Comparison of ENCODE assay signal across 20 mouse cellular contexts in genomic region chr12:110697457-110697856, GRCm38 (mm10). TPM values are rescaled to one million over a fixed set of nuclear protein-coding genes. Genes with fewer than 3 reads are reported as not detected.
DNase-seq lines count a peak whose midpoint lies in the region; ATAC-seq and TF ChIP-seq lines count a peak whose summit lies in the region.
"Had no signal": no experiment of that assay in that cellular context is flagged by ENCODE, and none has a peak within 500 bp of the region (broad histone marks: within the 10 kb centered on the region; RNA-seq: fewer than 3 reads in every experiment).

No protein-coding gene starts in this region.

- ATAC-seq in forebrain, embryonic 12.5 days (ENCODE audit: low FRiP score) = no peak
- no peak for ATAC-seq in forebrain, embryonic 13.5 days
- ATAC-seq in liver, embryonic 11.5 days (replicated peaks; ENCODE audit: low FRiP score) = no peak
- ATAC-seq in liver, postnatal 0 days = no peak
- ATAC-seq: intestine, postnatal 0 days had no signal

- in situ Hi-C loops in ES-E14 (cut with MboI; ENCODE audit: low sequenced_read_pairs in 2 of 2, unreplicated experiment in 2 of 2) = loop anchor here in 1 of 2 experiments (25.0 kb wide), 1 partner anchor 840 kb away; the partner anchor contains the start of gene Eif5

- 74% methylated on average over 5 of the region's 5 CpGs for WGBS in forebrain, embryonic 12.5 days
- 71% methylated on average over 5 of the region's 5 CpGs for WGBS in forebrain, embryonic 13.5 days
- 41% methylated on average over 5 of the region's 5 CpGs for WGBS in liver, embryonic 11.5 days
- 47% methylated on average over 5 of the region's 5 CpGs for WGBS in liver, postnatal 0 days (ENCODE audit: insufficient replicate concordance)

- DNase-seq in liver, embryonic 11.5 days (ENCODE audit: low spot score) = no peak
- DNase-seq in liver (no peak), ES-E14 (ENCODE audit: low read depth, low spot score) (no peak)
- DNase-seq in liver, postnatal 0 days = no peak
- no peak for DNase-seq in embryo, embryonic 10 days (ENCODE audit: low spot score)
- DNase-seq in gastrocnemius, adult 8-10 months (ENCODE audit: low spot score in 2 of 2) = no peak
- DNase-seq: adrenal gland, adult 2 months; gastrocnemius, postnatal 25 days; thymus, adult 18-20 months had no signal

- TF ChIP-seq EP300 in liver, postnatal 0 days (IDR thresholded peaks at IDR 0.05; ENCODE audit: low read depth) = no peak

- H3K9me3 ChIP-seq in forebrain, embryonic 12.5 days = no peaks in the 10 kb centered on the region
- H3K9me3 ChIP-seq in forebrain, embryonic 13.5 days (replicated peaks) = no peaks in the 10 kb centered on the region
- no peaks in the 10 kb centered on the region for H3K9me3 ChIP-seq in liver, embryonic 11.5 days (ENCODE audit: control insufficient read depth, low read length)
- no peaks in the 10 kb centered on the region for H3K9me3 ChIP-seq in ES-E14 (ENCODE audit: control insufficient read depth, insufficient read depth, low read depth, low read length)
- H3K9me3 ChIP-seq in liver, postnatal 0 days (ENCODE audit: low read length) = no peaks in the 10 kb centered on the region
- H3K9me3 ChIP-seq: midbrain, embryonic 10.5 days; neural tube, embryonic 12.5 days had no signal

- TF ChIP-seq CTCF in liver, postnatal 0 days (IDR thresholded peaks at IDR 0.05; ENCODE audit: low read depth) = no peak

- H3K4me1 ChIP-seq in forebrain, embryonic 12.5 days = peaks cover 19% of the 10 kb centered on the region
- peaks cover 20% of the 10 kb centered on the region for H3K4me1 ChIP-seq in forebrain, embryonic 13.5 days
- H3K4me1 ChIP-seq in liver, embryonic 11.5 days (replicated peaks; ENCODE audit: control insufficient read depth, insufficient read depth, low read length) = peaks cover 54% of the 10 kb centered on the region
- peaks cover 5 to 12% of the 10 kb centered on the region in 2 experiments; a peak in 3 of 4 replicates for H3K4me1 ChIP-seq in ES-E14 (ENCODE audit: control insufficient read depth in 2 of 2, insufficient read depth in 2 of 2, low read length in 2 of 2, poor library complexity in 1 of 2)
- peaks cover 33% of the 10 kb centered on the region for H3K4me1 ChIP-seq in liver, postnatal 0 days (ENCODE audit: insufficient read depth)

- H3K4me3 ChIP-seq in forebrain, embryonic 12.5 days (replicated peaks) = no peak overlapping the region
- no peak overlapping the region; the same call in 1 of the 2 replicates for H3K4me3 ChIP-seq in forebrain, embryonic 13.5 days
- H3K4me3 ChIP-seq in liver, embryonic 11.5 days (ENCODE audit: low read depth, low read length) = no peak overlapping the region
- H3K4me3 ChIP-seq in ES-E14 (ENCODE audit: insufficient read depth in 1 of 2, low read depth in 1 of 2, low read length in 2 of 2, poor library complexity in 1 of 2, severe bottlenecking in 1 of 2) = peak overlapping the region; percentile 72 to 80; a peak in 3 of 4 replicates
- no peak overlapping the region for H3K4me3 ChIP-seq in liver, postnatal 0 days (ENCODE audit: low read depth, low read length)

- H3K4me2 ChIP-seq in forebrain, embryonic 12.5 days = 0 out of 2 replicates have a peak overlapping the region, but pooled peaks have one; percentile 67
- H3K4me2 ChIP-seq in forebrain, embryonic 13.5 days = no peak overlapping the region
- peak overlapping the region; percentile 73 for H3K4me2 ChIP-seq in liver, embryonic 11.5 days
- peak overlapping the region; percentile 99 for H3K4me2 ChIP-seq in liver, postnatal 0 days (ENCODE audit: low read depth, low read length)

- H3K36me3 ChIP-seq in forebrain, embryonic 12.5 days (replicated peaks) = peaks cover 19% of the 10 kb centered on the region
- H3K36me3 ChIP-seq in forebrain, embryonic 13.5 days (ENCODE audit: poor library complexity, severe bottlenecking) = peaks cover 19% of the 10 kb centered on the region
- peaks cover 16% of the 10 kb centered on the region for H3K36me3 ChIP-seq in liver, embryonic 11.5 days (ENCODE audit: control insufficient read depth, insufficient read depth, low read length)
- H3K36me3 ChIP-seq in ES-E14 (ENCODE audit: control insufficient read depth, insufficient read depth, low read length, poor library complexity, severe bottlenecking) = peaks cover 26% of the 10 kb centered on the region
- peaks cover 21% of the 10 kb centered on the region for H3K36me3 ChIP-seq in liver, postnatal 0 days (replicated peaks; ENCODE audit: insufficient read depth, low read length)

- H3K27ac ChIP-seq in forebrain, embryonic 12.5 days = no peak overlapping the region
- H3K27ac ChIP-seq in forebrain, embryonic 13.5 days = no peak overlapping the region
- H3K27ac ChIP-seq in liver, embryonic 11.5 days (ENCODE audit: low read depth, low read length) = peak overlapping the region; percentile 96
- peak overlapping the region; percentile 96; the same call in 1 of the 2 replicates for H3K27ac ChIP-seq in ES-E14 (ENCODE audit: insufficient read depth, low read depth, low read length, poor library complexity, severe bottlenecking)
- H3K27ac ChIP-seq in liver, postnatal 0 days (ENCODE audit: low read depth) = peak overlapping the region; percentile 70; the same call in 1 of the 2 replicates

- no peak overlapping the region for H3K9ac ChIP-seq in forebrain, embryonic 12.5 days
- no peak overlapping the region for H3K9ac ChIP-seq in forebrain, embryonic 13.5 days
- H3K9ac ChIP-seq in liver, embryonic 11.5 days (ENCODE audit: low read depth, low read length) = peak overlapping the region; percentile 85
- peak overlapping the region; percentile 95; the same call in 1 of the 2 replicates for H3K9ac ChIP-seq in ES-E14 (ENCODE audit: insufficient read depth, low read depth, low read length, poor library complexity, severe bottlenecking)
- H3K9ac ChIP-seq in liver, postnatal 0 days (replicated peaks) = no peak overlapping the region

- 0 out of 2 replicates have a peak, but pooled peaks cover 13% of the 10 kb centered on the region for H3K27me3 ChIP-seq in forebrain, embryonic 12.5 days
- peaks cover 3% of the 10 kb centered on the region; the same call in 1 of the 2 replicates for H3K27me3 ChIP-seq in forebrain, embryonic 13.5 days
- H3K27me3 ChIP-seq in liver, embryonic 11.5 days (replicated peaks; ENCODE audit: control insufficient read depth, insufficient read depth, low read length) = no peaks in the 10 kb centered on the region
- H3K27me3 ChIP-seq in liver, postnatal 0 days (ENCODE audit: insufficient read depth, low read length) = no peaks in the 10 kb centered on the region
- H3K27me3 ChIP-seq: neural tube, embryonic 12.5 days had no signal

TF ChIP-seq in ES-E14, 5 proteins besides CTCF, POLR2A, EP300 and RAD21:
- no peak for TF ChIP-seq ZC3H11A (IDR thresholded peaks at IDR 0.05; ENCODE audit: borderline replicate concordance, low read depth, low read length)
- no peak for TF ChIP-seq HCFC1 (IDR thresholded peaks at IDR 0.05; ENCODE audit: borderline replicate concordance, insufficient read depth, low read length)
- no peak for TF ChIP-seq MAFK (IDR thresholded peaks at IDR 0.05; ENCODE audit: insufficient read depth, low read depth, low read length)
- TF ChIP-seq CHD2 (IDR thresholded peaks at IDR 0.05; ENCODE audit: low read depth, low read length) = no peak
- TF ChIP-seq ZNF384 (IDR thresholded peaks at IDR 0.05; ENCODE audit: low read depth, low read length) = no peak

RNA-seq across cellular contexts. Expression of gene Hsp90aa1, which starts 5.1 kb away (rescaled TPM):
- polyA plus RNA-seq in forebrain, embryonic 12.5 days (2016; fragmentation: Nextera tagmentation; extraction: Ambion mirVana) = 1,281 and 1,312 TPM in 2 replicates
- polyA plus RNA-seq in forebrain, embryonic 13.5 days (2015; fragmentation: Nextera tagmentation; extraction: Ambion mirVana) = 1,477 and 1,490 TPM in 2 replicates
- polyA plus RNA-seq in liver, embryonic 11.5 days (2014; fragmentation: Nextera tagmentation; extraction: Ambion mirVana) = 1,759 and 1,828 TPM in 2 replicates
- 1,672 and 2,383 TPM in 2 replicates for total RNA-seq in ES-E14 (2012; rRNA removed)
- 231 and 250 TPM in 2 replicates for polyA plus RNA-seq in liver, postnatal 0 days (2015; fragmentation: Nextera tagmentation; extraction: Ambion mirVana)
- 10 to 100 TPM; 30.5 to 74.5 (median 56.1) TPM for total RNA-seq in gastrocnemius, adult 8-10 months (2022)

RNA-seq across cellular contexts. Expression of gene 1700001K19Rik, which starts 15.0 kb away (rescaled TPM):
- polyA plus RNA-seq in forebrain, embryonic 12.5 days (2016; fragmentation: Nextera tagmentation; extraction: Ambion mirVana) = not detected in 2 replicates
- polyA plus RNA-seq in forebrain, embryonic 13.5 days (2015; fragmentation: Nextera tagmentation; extraction: Ambion mirVana) = 0.25 and 0.53 TPM in 2 replicates
- polyA plus RNA-seq in liver, embryonic 11.5 days (2014; fragmentation: Nextera tagmentation; extraction: Ambion mirVana) = not detected in 2 replicates
- total RNA-seq in ES-E14 (2012; rRNA removed) = not detected in 2 replicates
- not detected in 2 replicates for polyA plus RNA-seq in liver, postnatal 0 days (2015; fragmentation: Nextera tagmentation; extraction: Ambion mirVana)
- total RNA-seq in gastrocnemius, adult 8-10 months (2022) = under 1 TPM in 1 of 4 experiments, not detected in 3; 0.80 TPM
- total RNA-seq: adrenal gland, adult 2 months; gastrocnemius, postnatal 25 days; heart, postnatal 36 days; left cerebral cortex, adult 2 months had no signal
- polyA plus RNA-seq: adrenal gland, adult 2 months; forebrain, embryonic 14.5 days; intestine, postnatal 0 days; large intestine, adult 2 months; lung, embryonic 16.5 days; midbrain, embryonic 10.5 days; neural tube, embryonic 12.5 days; spleen, adult 2 months had no signal

RNA-seq across cellular contexts. Expression of gene Wdr20, which starts 40.3 kb away (rescaled TPM):
- polyA plus RNA-seq in forebrain, embryonic 12.5 days (2016; fragmentation: Nextera tagmentation; extraction: Ambion mirVana) = 28.2 and 33.5 TPM in 2 replicates
- polyA plus RNA-seq in forebrain, embryonic 13.5 days (2015; fragmentation: Nextera tagmentation; extraction: Ambion mirVana) = 26.9 and 29.9 TPM in 2 replicates
- 17.7 and 18.2 TPM in 2 replicates for polyA plus RNA-seq in liver, embryonic 11.5 days (2014; fragmentation: Nextera tagmentation; extraction: Ambion mirVana)
- total RNA-seq in ES-E14 (2012; rRNA removed) = 27.4 and 30.3 TPM in 2 replicates
- 6.4 and 7.0 TPM in 2 replicates for polyA plus RNA-seq in liver, postnatal 0 days (2015; fragmentation: Nextera tagmentation; extraction: Ambion mirVana)
- total RNA-seq in gastrocnemius, adult 8-10 months (2022) = 10 to 100 TPM; 13.3 to 19.9 (median 15.9) TPM

Comparison
In these comparisons a context has a peak if more than half of its experiments do, and no peak if none do; other contexts are left out.
1. H3K9ac ChIP-seq: peak in liver, embryonic 11.5 days (single experiment) and ES-E14 (single experiment); none in forebrain, embryonic 12.5 days (single experiment), forebrain, embryonic 13.5 days (single experiment) and liver, postnatal 0 days (single experiment).
2. H3K27ac ChIP-seq: peak in liver, embryonic 11.5 days (single experiment), ES-E14 (single experiment) and liver, postnatal 0 days (single experiment); none in forebrain, embryonic 12.5 days (single experiment) and forebrain, embryonic 13.5 days (single experiment).
3. H3K4me3 ChIP-seq: peak in ES-E14 (2 of 2); none in forebrain, embryonic 12.5 days (single experiment), forebrain, embryonic 13.5 days (single experiment), liver, embryonic 11.5 days (single experiment) and liver, postnatal 0 days (single experiment).